Mouse (Mus musculus) heart, embryonic 11.5 days (tissue): ENCODE results near the gene Nin. TPM values are rescaled to one million over a fixed set of nuclear protein-coding genes. Genes with fewer than 3 reads are reported as not detected.

ENCODE experiments used
- ATAC-seq: fragments of 200-750 bp; cut with Nextera tagmentation; replicated peaks from 2 replicates; pipeline ENCODE4 v1.8.0; 2017; ENCODE audit warnings: moderate library complexity; ENCODE audit not compliant: insufficient number of reproducible peaks, low FRiP score, low TSS enrichment
- H3K27ac ChIP-seq: fragments of 300-500 bp; sonication (generic); 2 replicates; pipeline ENCODE4 v1.5.1; 2014; ENCODE audit warnings: mild to moderate bottlenecking, low read depth, low read length
- H3K27me3 ChIP-seq: fragments of 300-500 bp; sonication (generic); 2 replicates; pipeline ENCODE4 v1.6.1; 2014; ENCODE audit warnings: mild to moderate bottlenecking, low read length, mixed read lengths; ENCODE audit not compliant: control insufficient read depth, insufficient read depth
- H3K36me3 ChIP-seq: fragments of 300-500 bp; sonication (generic); 2 replicates; pipeline ENCODE4 v1.6.1; 2014; ENCODE audit warnings: mild to moderate bottlenecking, low read length, moderate library complexity, mixed read lengths; ENCODE audit not compliant: control insufficient read depth, insufficient read depth
- H3K4me1 ChIP-seq: fragments of 300-500 bp; sonication (generic); 2 replicates; pipeline ENCODE4 v1.6.1; 2014; ENCODE audit warnings: low read length; ENCODE audit not compliant: control insufficient read depth, insufficient read depth
- H3K4me2 ChIP-seq: fragments of 300-500 bp; sonication (generic); 2 replicates; pipeline ENCODE4 v1.6.1; 2014; ENCODE audit warnings: mild to moderate bottlenecking, moderate library complexity
- H3K4me3 ChIP-seq: fragments of 300-500 bp; sonication (generic); 2 replicates; pipeline ENCODE4 v1.5.1; 2014; ENCODE audit warnings: low read depth, low read length
- H3K9ac ChIP-seq: fragments of 300-500 bp; sonication (generic); 2 replicates; pipeline ENCODE4 v1.6.1; 2014; ENCODE audit warnings: mild to moderate bottlenecking, low read depth, low read length, moderate library complexity
- H3K9me3 ChIP-seq: fragments of 300-500 bp; sonication (generic); replicated peaks from 2 replicates; pipeline ENCODE4 v1.6.1; 2016; ENCODE audit warnings: low read length; ENCODE audit not compliant: control insufficient read depth
- WGBS: fragments of 180-500 bp; shearing (Covaris S2); extraction: QIAGEN DNeasy Blood & Tissue Kit; methylation state at CpG from one replicate; pipeline ENCODE4 v1.1.7; 2014; ENCODE audit not compliant: insufficient replicate concordance; 5-methylcytosine and 5-hydroxymethylcytosine counted together
- polyA plus RNA-seq: library from polyadenylated mRNA; unstranded; fragments of >200 nt; fragmentation: Nextera tagmentation; extraction: Ambion mirVana; gene quantifications from 2 replicates; pipeline ENCODE4 v1.2.1, GENCODE M21; 2014

Nin gene
- polyA plus RNA-seq, 1 experiment from 2014 or later: 9.1 TPM

DNA sequence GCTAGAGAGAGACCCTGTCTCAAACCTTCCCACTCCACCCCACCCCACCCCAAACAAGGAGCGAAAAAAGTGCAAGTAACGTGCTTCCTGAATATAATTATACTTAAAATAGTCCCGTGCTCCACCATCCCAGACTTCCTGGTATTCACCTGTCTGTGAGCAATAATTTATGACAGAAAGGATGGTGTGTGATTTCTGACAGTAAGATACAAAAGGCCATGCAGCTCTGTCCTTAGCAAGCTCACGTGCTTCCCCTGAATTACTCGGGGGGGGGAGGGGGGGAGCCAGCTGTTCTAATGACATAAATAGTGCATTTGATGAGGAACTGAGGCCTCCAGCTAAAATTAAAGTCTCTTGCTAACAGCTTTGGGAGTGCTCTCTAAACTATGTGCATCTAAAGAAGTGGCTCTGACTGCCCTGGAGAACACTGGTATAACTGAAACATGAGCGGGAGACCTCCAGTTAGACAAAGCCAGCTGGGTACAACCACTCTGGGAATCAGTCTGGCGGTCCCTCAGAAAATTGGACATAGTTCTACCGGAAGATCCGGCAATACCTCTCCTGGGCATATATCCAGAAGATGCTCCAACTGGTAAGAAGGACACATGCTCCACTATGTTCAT is 136.0 kb downstream of the Nin start:
- Histone ChIP-seq H3K27ac (no peak overlapping the region), H3K4me2 (no peak overlapping the region), H3K27me3 (no peaks in the 10 kb centered on the region), H3K36me3 (peaks cover 4% of the 10 kb centered on the region; the same call in 1 of the 2 replicates), H3K9ac (no peak overlapping the region), H3K4me1 (0 out of 2 replicates have a peak, but pooled peaks cover 2% of the 10 kb centered on the region), H3K4me3 (no peak overlapping the region), H3K9me3 (no peaks in the 10 kb centered on the region)
- ATAC-seq: no peak
- 81% methylated on average over 9 of the region's 9 CpGs for WGBS

DNA sequence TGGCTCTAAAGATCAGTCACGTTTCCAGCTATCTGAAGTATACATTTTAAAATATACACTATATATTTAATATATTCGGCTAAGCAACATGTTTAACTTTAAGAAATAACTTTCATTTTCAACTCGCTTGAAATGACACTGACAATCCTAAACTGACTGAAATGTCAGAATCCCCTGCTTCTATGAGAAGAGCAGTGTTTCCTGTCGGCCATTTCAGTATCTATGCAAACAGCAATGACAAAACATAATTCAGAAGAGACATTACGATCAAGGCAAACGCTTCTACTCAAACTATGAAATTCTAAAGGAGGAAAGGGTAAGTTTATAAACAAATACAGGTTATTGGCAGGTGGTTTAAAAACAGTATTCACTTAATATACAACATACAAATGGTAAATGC is 136.8 kb downstream of the Nin start:
- WGBS: 86% methylated on average over 6 of the region's 6 CpGs
- no peaks in the 10 kb centered on the region for H3K9me3 ChIP-seq
- 0 out of 2 replicates have a peak, but pooled peaks cover 2% of the 10 kb centered on the region for H3K4me1 ChIP-seq
- H3K9ac ChIP-seq: no peak overlapping the region
- no peak for ATAC-seq
- H3K36me3 ChIP-seq: peaks cover 5% of the 10 kb centered on the region; the same call in 1 of the 2 replicates
- H3K27me3 ChIP-seq: no peaks in the 10 kb centered on the region
- no peak overlapping the region for H3K27ac ChIP-seq
- no peak overlapping the region for H3K4me3 ChIP-seq
- H3K4me2 ChIP-seq: no peak overlapping the region

DNA sequence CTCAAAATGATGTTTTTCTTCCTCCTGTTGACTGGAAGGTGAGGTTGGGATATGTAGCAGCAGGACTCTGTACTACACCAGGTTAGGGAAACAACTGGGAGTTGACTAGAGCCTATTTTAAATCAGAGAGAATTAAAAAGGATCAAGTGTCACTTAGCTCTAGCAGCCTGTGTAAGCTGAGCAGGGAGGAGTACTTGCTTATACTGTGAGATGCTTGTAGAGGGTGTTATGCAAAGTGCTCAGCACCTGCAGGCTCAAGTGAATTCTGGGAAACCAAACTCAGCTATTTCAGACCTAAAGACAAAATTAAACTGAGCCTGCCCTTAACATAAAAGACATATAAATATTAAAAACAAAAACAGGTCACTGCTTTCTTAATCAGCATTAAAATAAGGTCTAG is 139.9 kb downstream of the Nin start:
- Histone ChIP-seq H3K4me2 (no peak overlapping the region), H3K36me3 (peaks cover 9% of the 10 kb centered on the region; the same call in 1 of the 2 replicates), H3K27me3 (no peaks in the 10 kb centered on the region), H3K4me3 (no peak overlapping the region), H3K9me3 (no peaks in the 10 kb centered on the region), H3K4me1 (0 out of 2 replicates have a peak, but pooled peaks cover 2% of the 10 kb centered on the region), H3K27ac (no peak overlapping the region), H3K9ac (no peak overlapping the region)
- no peak for ATAC-seq

DNA sequence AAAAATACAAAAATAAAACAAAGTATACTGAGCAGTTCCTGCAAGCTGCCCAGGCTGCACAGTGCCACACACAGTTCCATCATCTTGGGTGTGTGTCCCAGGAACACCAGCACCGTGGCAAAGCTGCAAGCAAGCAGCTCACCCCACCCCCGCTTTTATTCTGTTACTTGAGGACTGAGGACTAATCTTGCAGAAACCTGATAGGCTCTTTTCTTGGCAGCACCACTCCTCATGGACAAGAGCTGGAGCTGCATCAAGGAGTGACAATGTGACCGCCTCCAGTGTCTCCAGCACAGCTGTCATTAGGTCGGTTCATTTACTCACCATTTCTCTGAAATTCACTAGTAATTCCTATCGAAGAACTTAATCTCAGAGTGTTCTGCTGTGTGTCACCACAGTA is 145.4 kb downstream of the Nin start:
- Histone ChIP-seq H3K4me1 (no peaks in the 10 kb centered on the region), H3K4me3 (no peak overlapping the region), H3K27ac (no peak overlapping the region), H3K36me3 (peaks cover 15% of the 10 kb centered on the region), H3K9ac (no peak overlapping the region), H3K4me2 (no peak overlapping the region), H3K9me3 (no peaks in the 10 kb centered on the region), H3K27me3 (no peaks in the 10 kb centered on the region)
- WGBS: 69% methylated on average over 5 of the region's 5 CpGs
- ATAC-seq: no peak

DNA sequence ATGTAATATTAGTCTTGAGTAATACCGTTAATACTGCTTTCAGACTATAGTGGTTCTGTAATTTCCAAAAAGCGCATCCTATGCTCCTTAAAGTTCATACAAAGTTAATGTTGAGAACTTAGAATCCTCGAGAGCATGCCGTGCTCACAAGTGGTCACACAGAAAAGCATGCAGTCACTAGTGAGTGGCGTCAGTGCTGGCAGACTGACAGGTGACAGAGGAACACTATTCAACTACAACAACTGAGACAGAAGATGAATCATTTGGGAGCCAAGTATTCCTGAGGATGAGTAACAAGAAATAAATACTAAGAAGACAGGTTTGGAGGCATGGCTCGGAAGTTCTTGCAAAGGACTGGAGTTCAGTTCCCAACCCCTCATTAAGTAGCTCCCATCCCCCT is 146.4 kb downstream of the Nin start:
- no peak overlapping the region for H3K4me2 ChIP-seq
- H3K4me1 ChIP-seq: no peaks in the 10 kb centered on the region
- peaks cover 19% of the 10 kb centered on the region for H3K36me3 ChIP-seq
- WGBS: 88% methylated on average over 6 of the region's 6 CpGs
- no peaks in the 10 kb centered on the region for H3K27me3 ChIP-seq
- no peak overlapping the region for H3K27ac ChIP-seq
- no peaks in the 10 kb centered on the region for H3K9me3 ChIP-seq
- no peak overlapping the region for H3K4me3 ChIP-seq
- no peak overlapping the region for H3K9ac ChIP-seq
- no peak for ATAC-seq

DNA sequence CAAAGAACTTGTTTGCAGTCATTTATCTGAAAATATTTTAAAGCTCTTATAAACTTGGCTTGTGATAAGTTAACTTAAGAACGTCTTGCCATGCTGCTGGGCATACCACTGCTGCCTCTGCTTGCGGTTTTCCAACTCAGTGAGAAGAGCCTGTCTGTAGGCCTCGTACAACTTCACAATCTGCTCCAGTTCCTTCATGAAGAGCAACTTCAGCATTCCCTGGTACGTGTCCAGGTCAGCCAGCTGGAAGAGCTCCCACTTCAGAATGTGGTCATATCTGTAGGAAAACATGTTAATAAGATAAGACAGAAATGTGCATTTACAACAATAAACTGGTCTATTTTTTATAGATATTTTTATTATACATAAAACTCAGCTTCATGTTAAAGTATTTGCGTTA is 147.4 kb downstream of the Nin start:
- peaks cover 13% of the 10 kb centered on the region for H3K36me3 ChIP-seq
- no peaks in the 10 kb centered on the region for H3K9me3 ChIP-seq
- H3K4me3 ChIP-seq: no peak overlapping the region
- H3K4me1 ChIP-seq: no peaks in the 10 kb centered on the region
- H3K27ac ChIP-seq: no peak overlapping the region
- WGBS: 61% methylated on average over 5 of the region's 5 CpGs
- H3K9ac ChIP-seq: no peak overlapping the region
- H3K4me2 ChIP-seq: no peak overlapping the region
- H3K27me3 ChIP-seq: no peaks in the 10 kb centered on the region
- ATAC-seq: no peak

DNA sequence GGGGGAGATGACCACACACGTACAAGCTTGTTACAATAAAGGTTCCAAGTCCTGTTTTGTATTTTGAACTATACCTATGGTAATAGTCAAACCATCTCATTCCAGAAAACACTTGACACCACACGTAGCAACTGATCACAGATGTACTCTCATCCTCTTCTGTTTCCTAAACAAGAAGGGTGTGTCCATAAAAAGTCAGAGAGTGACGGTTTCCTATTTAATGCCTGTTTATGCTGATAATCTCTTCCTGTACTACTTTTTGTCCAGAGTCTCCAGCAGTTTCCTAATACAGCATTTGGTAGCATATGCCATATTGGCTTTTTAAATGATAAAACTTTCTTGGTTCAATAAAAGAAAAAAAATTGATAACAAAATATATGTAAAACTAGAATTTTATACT is 147.9 kb downstream of the Nin start:
- H3K27ac ChIP-seq: no peak overlapping the region
- no peak overlapping the region for H3K4me2 ChIP-seq
- H3K9ac ChIP-seq: no peak overlapping the region
- 79% methylated on average over 3 of the region's 3 CpGs for WGBS
- no peaks in the 10 kb centered on the region for H3K27me3 ChIP-seq
- no peak overlapping the region for H3K4me3 ChIP-seq
- H3K9me3 ChIP-seq: no peaks in the 10 kb centered on the region
- no peak for ATAC-seq
- H3K36me3 ChIP-seq: peaks cover 11% of the 10 kb centered on the region
- no peaks in the 10 kb centered on the region for H3K4me1 ChIP-seq

DNA sequence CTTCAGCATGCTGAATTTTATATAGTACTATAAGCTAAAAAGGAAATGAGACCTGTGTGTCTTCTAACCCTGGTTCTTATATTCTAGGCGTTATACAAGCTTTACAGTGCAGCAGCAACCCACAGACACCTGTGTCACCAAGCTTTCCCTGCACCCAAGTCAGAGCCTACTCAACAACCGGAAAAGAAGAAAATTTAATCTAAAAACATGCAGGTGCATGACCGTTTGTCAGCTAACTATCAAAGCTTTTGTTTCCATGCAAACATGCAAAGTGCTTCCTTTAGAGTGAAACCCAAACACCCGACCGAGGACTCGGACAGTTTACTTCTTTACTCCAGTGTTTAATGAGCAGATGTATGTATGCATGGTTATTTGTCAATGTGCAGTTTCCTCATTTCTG is 150.4 kb downstream of the Nin start:
- Histone ChIP-seq H3K9ac (no peak overlapping the region), H3K27ac (no peak overlapping the region), H3K4me2 (no peak overlapping the region), H3K4me1 (no peaks in the 10 kb centered on the region), H3K27me3 (no peaks in the 10 kb centered on the region), H3K4me3 (no peak overlapping the region), H3K36me3 (peaks cover 8% of the 10 kb centered on the region), H3K9me3 (no peaks in the 10 kb centered on the region)
- no peak for ATAC-seq
- WGBS: 91% methylated on average over 6 of the region's 6 CpGs

DNA sequence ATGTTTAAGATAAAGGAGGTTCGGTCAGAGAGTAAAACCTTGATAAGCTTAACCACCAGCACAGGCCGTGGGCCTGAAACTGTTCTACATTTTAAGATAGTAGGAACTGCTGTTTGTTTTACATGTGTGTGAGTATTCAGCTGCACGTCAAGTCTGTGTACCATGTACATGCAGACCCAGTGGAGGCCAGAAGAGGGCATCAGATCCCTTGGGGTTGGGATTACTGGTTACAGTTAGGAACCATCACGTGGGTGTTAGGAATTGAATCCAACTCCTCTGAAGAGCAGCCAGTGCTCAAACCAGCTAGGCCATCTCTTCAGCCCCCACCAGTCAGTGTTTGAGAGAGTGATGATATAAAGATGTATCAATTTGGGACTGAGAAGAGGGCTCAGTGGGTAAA is 151.0 kb downstream of the Nin start:
- Histone ChIP-seq H3K9me3 (no peaks in the 10 kb centered on the region), H3K4me2 (no peak overlapping the region), H3K36me3 (peaks cover 8% of the 10 kb centered on the region), H3K27me3 (no peaks in the 10 kb centered on the region), H3K9ac (no peak overlapping the region), H3K4me3 (no peak overlapping the region), H3K4me1 (no peaks in the 10 kb centered on the region), H3K27ac (no peak overlapping the region)
- WGBS: 52% methylated on average over 4 of the region's 4 CpGs
- no peak for ATAC-seq
